Mouse (Mus musculus) intestine, embryonic 15.5 days (tissue): ENCODE measurements at regions not wholly inside any gene's neighbourhood (a gene's known extent, or its start where the extent isn't known, plus 50 kb on each side); places are given as distances from the start of the nearest gene placed in this dataset.

Source experiments
- ATAC-seq: fragments of 200-750 bp; cut with Nextera tagmentation; 2 replicates; pipeline ENCODE4 v1.8.0; 2017; ENCODE audit warnings: moderate TSS enrichment, moderate library complexity
- H3K27ac ChIP-seq: fragments of 300-500 bp; sonication (generic); 2 replicates; pipeline ENCODE4 v1.5.1; 2015; ENCODE audit warnings: mild to moderate bottlenecking, inconsistent platforms
- H3K27me3 ChIP-seq: fragments of 300-500 bp; sonication (generic); replicated peaks from 2 replicates; pipeline ENCODE4 v1.6.1; 2015; ENCODE audit warnings: inconsistent platforms
- H3K36me3 ChIP-seq: fragments of 300-500 bp; sonication (generic); 2 replicates; pipeline ENCODE4 v1.6.1; 2015; ENCODE audit warnings: inconsistent platforms
- H3K4me1 ChIP-seq: fragments of 300-500 bp; sonication (generic); replicated peaks from 2 replicates; pipeline ENCODE4 v1.6.1; 2015; ENCODE audit warnings: inconsistent platforms
- H3K4me2 ChIP-seq: fragments of 300-500 bp; sonication (generic); replicated peaks from 2 replicates; pipeline ENCODE4 v1.6.1; 2015; ENCODE audit warnings: mild to moderate bottlenecking, inconsistent platforms
- H3K4me3 ChIP-seq: fragments of 300-500 bp; sonication (generic); replicated peaks from 2 replicates; pipeline ENCODE4 v1.5.1; 2015; ENCODE audit warnings: inconsistent platforms
- H3K9ac ChIP-seq: fragments of 300-500 bp; sonication (generic); 2 replicates; pipeline ENCODE4 v1.6.1; 2015; ENCODE audit warnings: inconsistent platforms
- H3K9me3 ChIP-seq: fragments of 300-500 bp; sonication (generic); 2 replicates; pipeline ENCODE4 v1.6.1; 2016; ENCODE audit warnings: inconsistent platforms
- WGBS: fragments of 180-500 bp; shearing (Covaris S2); methylation state at CpG from one replicate; pipeline ENCODE4 v1.1.7; 2015; 5-methylcytosine and 5-hydroxymethylcytosine counted together

DNA sequence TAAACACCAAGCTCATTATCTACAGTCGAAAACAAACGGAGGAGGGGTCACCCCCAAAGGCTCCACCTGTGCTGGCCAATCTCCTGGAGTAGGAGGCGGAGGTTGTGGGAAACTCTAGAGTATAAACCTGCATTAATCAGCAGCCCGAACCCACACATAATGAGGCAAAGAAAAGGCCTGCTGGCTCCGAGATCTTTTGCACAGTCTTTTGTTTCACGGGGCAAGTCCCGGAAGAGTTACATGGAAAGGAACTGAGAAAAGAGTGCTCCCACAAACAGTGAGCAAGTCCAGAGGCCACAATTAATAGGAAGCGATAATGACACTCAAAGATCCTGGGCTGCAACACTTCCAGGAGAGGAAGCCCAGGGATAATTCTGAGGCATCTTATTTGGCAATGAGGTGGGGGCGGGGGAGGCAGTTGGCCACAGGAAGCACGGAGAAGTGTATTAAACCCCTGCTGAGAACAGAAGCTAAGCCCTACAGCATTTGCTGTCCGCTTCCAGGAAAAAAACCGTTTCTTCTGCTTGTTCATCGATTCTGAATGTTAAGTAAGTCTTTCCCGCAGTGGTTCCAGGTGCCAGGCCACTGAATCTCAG is 59.1 kb upstream of the Mamdc2 start:
- no peak overlapping the region for H3K9ac ChIP-seq
- H3K27ac ChIP-seq: no peak overlapping the region
- H3K4me3 ChIP-seq: no peak overlapping the region
- ATAC-seq: no peak
- H3K4me2 ChIP-seq: peak overlapping the region; percentile 19; the same call in 1 of the 2 replicates
- no peaks in the 10 kb centered on the region for H3K9me3 ChIP-seq
- H3K27me3 ChIP-seq: no peaks in the 10 kb centered on the region
- H3K36me3 ChIP-seq: no peaks in the 10 kb centered on the region
- WGBS: 24% methylated on average over 14 of the region's 14 CpGs
- H3K4me1 ChIP-seq: no peaks in the 10 kb centered on the region
